Mouse (Mus musculus): ENCODE measurements at regions not wholly inside any gene's neighbourhood (a gene's known extent, or its start where the extent isn't known, plus 50 kb on each side); places are given as distances from the start of the nearest gene placed in this dataset.

GRCm38 (mm10) chr16:74984207-74984606 is 572.6 kb upstream of the Robo2 start:
- no peak for DNase-seq

GRCm38 (mm10) chr16:74966099-74966498 is 554.5 kb upstream of the Robo2 start:
- DNase-seq = no peak

GRCm38 (mm10) chr16:74929739-74930138 is 518.1 kb upstream of the Robo2 start:
- no peak for DNase-seq

GRCm38 (mm10) chr16:74900835-74901234 is 489.2 kb upstream of the Robo2 start:
- peak; percentile 5 to 6 for DNase-seq

GRCm38 (mm10) chr16:74887724-74888123 is 476.1 kb upstream of the Robo2 start:
- DNase-seq = no peak

GRCm38 (mm10) chr16:74878603-74879002 is 467.0 kb upstream of the Robo2 start:
- no peak for DNase-seq

- no peak for DNase-seq
Observed at GRCm38 (mm10) chr16:74873756-74874155, 462.1 kb upstream of the Robo2 start.

- no peak for DNase-seq
Observed at GRCm38 (mm10) chr16:74857752-74858151, 446.1 kb upstream of the Robo2 start.

- DNase-seq = no peak
Observed at GRCm38 (mm10) chr16:74840006-74840405, 428.4 kb upstream of the Robo2 start.

GRCm38 (mm10) chr16:74814386-74814785 is 402.8 kb upstream of the Robo2 start:
- DNase-seq = no peak

GRCm38 (mm10) chr16:74809154-74809825 is 397.7 kb upstream of the Robo2 start:
- DNase-seq = no peak

- DNase-seq = no peak
Observed at GRCm38 (mm10) chr16:74806775-74807174, 395.1 kb upstream of the Robo2 start.

GRCm38 (mm10) chr16:74801296-74801695 is 389.7 kb upstream of the Robo2 start:
- DNase-seq = peak in 1 of 2 experiments; percentile 2

- no peak for DNase-seq
Observed at GRCm38 (mm10) chr16:74796303-74796653, 384.7 kb upstream of the Robo2 start.

- DNase-seq = no peak
Observed at GRCm38 (mm10) chr16:74795360-74796302, 384.0 kb upstream of the Robo2 start.

GRCm38 (mm10) chr16:74785365-74786119 is 373.9 kb upstream of the Robo2 start:
- no peak for DNase-seq

GRCm38 (mm10) chr16:74780388-74780787 is 368.8 kb upstream of the Robo2 start:
- DNase-seq = no peak

GRCm38 (mm10) chr16:74768264-74768663 is 356.6 kb upstream of the Robo2 start:
- DNase-seq = no peak

- DNase-seq = no peak
Observed at GRCm38 (mm10) chr16:74756720-74757345, 345.2 kb upstream of the Robo2 start.

- DNase-seq = no peak
Observed at GRCm38 (mm10) chr16:74750900-74751299, 339.3 kb upstream of the Robo2 start.

GRCm38 (mm10) chr16:74749006-74749405 is 337.4 kb upstream of the Robo2 start:
- DNase-seq = no peak

GRCm38 (mm10) chr16:74743512-74743911 is 331.9 kb upstream of the Robo2 start:
- DNase-seq = no peak

Data from cerebellum, postnatal 36 days (tissue).